Mouse (Mus musculus): Measurements from ENCODE around the gene AI413582.
A peak's percentile ranks its signal among the peaks of the same experiment; 100 is the strongest.

AI413582 gene

DNA sequence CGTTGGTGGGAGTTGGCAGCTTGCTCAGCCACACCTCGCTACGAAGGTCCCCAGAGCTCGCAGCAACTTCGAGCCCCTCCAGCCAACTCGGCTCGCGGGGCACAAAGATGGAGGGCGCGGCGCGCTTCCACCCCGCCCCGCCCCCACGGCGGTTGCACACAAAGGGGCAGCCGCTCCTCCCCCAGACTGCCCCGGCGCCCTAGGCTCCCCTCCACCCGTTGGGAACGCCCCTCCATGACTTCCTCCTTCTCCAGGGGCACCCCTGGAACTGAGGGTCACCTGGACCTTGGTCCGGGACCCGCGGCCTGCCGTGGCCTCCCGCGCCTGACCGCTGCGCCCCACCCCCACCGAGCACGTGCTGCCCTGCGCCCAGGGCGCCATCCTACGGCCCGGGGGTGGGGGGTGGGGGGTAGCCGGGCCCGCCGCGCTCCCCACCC, 10.5 kb downstream of the AI413582 start:
- peak in 1 of 2 experiments; percentile 48 for DNase-seq

DNA sequence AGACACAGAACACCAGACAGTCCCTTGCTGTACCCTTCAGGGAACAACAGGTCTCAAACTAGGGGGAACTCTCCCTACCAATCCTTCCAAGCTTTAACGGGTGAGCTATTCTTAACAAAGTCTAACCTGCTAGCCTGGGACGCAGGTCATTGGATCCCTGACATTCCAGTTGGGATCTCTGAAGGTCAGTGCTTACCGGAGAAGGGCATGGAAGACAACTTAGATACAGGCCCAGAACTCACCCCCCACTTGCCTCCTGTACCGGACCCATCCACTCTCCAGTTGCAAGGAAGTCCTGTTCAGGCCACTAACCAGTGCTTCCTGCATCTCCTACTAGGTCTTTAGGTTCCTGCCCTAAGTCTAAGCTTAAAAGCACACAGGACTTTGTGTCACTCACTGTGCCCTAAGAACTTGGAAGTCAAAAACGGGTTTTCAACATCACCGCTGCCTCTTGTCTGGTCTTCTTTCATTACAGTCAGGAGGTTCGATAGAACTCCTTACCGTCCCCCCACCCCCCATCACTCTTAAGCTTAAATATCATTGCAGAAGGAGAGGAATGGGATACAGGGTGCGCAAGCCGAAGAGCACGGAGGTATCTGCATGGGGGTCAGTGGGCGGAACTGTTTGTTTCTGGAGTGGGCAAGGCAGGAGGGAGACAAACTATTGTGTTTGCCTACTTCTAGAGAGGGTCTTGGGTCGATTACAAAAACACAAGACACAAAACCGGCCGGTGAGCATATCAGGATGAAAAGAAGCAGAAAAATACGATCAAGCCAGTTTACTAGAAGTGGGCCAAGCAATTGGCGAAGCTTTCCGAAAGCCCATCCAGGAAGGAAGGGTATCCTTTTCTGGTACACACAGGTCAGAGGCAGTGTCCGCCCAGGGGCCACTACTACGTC, 11.2 kb downstream of the AI413582 start:
- no peak for DNase-seq

DNA sequence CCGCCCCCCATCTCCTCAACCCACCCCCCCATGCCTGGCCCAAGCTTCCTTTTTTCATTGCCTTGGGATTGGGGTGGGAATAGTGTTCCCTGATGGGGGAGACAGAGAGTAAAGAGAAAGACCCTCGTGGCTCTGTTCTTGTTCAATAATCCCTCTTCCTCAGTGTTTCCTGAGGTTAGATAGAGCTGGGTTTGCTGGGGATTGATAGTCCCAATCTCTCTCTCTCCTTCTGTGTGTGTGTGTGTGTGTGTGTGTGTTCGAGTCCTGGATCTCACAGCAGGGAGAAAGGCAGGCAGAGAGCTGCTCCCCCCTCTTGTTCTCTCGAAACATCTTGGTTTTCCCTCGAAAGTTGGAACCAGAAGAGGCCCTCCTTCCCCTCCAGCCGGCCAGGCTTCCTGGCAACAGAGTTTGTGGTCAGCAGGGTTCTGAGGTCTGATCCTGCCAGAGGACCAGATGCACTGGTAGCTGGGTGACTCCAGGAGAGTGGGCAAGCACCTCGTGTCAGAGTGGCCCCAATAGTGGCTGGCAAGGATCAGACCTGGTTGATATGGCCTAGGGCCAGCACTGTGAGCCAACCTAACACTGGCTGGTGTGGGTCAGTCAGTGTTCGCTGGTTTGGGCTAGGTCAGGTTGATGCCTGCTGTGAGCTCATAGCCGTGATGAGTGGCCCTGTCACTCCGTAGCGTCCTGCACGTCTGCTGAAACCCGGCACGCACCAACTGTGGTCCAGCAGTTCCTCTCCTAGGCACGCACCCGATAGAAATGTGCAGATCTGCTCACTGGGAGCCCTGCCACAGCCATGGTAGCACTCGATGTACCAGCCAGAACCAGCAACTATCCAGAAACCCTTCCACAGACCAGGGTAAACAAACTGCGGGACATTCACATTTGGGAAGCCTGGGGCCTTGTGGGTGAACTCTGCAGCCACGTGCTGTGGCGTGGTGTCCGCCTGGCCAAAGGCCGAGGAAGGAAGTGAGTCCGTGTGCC, 13.0 kb downstream of the AI413582 start:
- peak; percentile 82 to 90 for DNase-seq

DNA sequence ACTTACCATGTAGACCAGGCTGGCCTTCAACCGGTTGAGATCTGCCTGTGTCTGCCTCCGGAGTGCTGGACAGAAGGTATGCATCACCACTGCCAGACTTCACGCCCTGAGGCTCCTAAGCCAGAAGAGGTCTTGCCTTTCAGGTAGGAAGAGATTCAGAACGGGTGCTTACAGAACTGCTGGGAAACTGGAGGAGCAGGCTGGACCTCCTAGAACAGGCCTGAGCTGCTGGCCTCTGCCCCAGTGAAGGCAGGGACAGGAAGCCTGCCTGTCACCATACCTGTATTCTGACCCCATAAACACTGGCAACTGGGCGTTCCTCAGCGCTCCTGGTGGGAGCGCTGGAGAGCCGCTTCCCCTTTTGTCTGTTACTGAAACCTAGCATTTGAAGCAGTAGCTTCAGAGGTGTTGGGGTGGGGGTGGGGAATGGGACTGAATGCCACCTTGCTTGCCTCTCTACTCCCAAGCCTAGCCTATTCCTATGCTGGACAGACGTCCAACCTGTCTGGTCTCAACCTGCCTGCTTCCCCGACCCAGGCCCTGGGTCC, 14.1 kb downstream of the AI413582 start:
- DNase-seq: no peak

DNA sequence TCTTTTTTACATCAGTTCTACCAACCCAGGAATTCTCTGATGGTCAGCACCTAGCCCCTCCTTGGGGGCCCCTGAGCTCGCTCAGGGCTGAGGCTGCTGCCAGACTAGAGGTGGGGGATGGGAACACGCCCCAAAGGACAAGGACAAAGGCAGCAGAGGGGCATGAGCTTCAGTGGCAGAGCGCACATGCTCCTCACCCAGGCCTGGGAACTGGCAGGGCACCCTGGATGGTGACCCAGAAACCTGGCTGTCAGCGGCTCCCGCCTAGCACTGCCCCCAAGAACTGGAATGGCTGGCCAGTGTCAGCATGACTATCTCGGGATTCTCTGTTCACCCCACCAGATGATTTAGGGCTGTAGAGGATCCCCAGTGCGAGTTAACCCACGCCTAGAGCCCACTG, 16.3 kb downstream of the AI413582 start:
- DNase-seq: peak; percentile 63 to 66

DNA sequence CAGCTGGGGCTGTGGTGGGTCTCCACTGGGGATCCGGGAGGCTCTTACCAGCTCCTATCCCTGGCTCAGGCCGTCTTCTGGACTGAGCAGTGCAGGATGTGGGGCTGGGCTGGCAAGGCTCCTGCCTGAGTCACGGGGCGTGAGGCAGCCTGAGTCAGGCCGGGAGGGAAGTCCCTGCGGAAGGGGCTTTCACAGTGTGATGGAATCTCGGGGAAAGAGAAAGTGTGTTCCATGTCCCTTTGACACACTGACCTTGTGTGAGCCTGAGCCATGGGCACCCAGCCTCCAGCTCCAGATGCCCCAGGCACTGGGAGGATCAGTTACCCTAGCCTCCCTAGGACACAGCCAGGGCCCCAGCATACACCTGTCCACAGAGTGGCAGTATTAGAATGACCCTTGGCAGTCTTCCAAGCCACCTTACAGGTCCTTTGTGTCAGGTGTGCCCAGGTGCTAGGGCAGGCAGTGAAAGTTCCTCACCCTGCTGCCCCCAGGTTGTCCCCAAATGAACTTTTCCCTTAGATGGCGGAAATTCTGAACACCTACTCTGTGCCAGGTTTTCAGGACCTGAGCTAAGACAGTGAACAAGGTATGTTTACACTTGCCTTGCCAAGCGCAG, 18.2 kb downstream of the AI413582 start:
- DNase-seq: peak in 1 of 2 experiments; percentile 27

DNA sequence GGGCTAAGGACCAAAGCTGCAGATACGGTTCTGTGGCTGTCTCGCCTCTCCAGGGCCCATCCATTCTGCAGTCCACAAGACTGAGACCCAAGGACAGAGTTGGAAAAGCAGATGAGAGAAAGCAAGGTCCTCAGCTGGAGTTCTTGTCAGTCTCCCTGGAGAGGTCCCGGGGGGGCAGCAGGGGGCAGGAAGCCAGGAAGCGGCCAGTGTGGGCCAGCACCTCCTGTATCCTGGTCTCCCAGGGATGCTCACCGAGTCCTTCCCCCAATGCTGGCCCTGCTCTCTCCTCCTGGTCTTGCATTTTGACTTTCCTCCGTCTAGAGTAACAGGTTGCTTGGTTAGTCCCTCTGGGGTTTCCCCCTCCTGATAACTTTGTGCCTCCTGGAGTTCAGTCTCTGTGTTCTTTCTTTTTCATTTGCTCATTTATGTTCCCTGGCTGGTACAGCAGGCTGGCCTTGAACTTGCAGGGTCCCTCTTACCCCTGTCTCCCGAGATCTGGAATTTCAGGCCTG, 18.9 kb downstream of the AI413582 start:
- peak in 1 of 2 experiments; percentile 36 for DNase-seq

DNA sequence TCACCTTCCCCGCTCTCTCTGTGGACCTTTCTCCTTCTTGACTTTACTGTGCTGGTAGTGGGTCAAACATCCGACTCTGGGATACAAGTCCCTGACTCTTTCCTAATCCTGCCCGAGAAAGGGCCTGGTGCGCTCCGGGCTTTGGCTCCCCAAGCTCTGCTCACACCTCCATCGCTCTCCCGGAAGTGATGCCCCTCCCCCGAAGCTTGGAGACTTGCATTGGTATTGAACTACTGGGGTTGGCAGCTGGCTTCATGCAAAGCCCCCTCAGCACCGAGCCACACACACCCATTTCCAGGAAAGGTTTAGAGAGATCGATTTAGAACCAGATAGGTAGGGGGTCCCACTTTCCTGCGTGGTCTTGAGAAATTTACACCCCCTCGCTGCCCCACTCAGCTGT, 19.6 kb downstream of the AI413582 start:
- DNase-seq: peak in 1 of 2 experiments; percentile 21

DNA sequence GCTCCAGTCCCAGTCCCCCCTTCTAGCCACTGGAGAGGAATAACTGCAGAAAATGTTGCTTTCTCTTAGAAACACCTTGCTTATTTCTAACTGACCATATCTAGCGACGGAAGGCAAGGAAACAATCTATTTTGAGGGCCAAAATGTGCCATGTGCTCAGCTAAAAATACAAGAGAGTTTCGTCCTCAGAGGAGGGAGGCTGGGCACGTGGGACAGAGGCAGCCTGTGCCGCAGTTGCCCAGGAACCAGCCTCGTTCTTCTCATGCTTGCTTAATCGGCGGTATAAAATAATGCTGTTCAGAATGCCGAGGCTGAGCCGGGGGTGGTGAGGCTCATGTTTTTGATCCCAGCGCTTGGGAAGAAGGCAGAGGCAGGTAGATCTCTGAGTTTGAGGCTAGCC, 21.0 kb downstream of the AI413582 start:
- DNase-seq: no peak

DNA sequence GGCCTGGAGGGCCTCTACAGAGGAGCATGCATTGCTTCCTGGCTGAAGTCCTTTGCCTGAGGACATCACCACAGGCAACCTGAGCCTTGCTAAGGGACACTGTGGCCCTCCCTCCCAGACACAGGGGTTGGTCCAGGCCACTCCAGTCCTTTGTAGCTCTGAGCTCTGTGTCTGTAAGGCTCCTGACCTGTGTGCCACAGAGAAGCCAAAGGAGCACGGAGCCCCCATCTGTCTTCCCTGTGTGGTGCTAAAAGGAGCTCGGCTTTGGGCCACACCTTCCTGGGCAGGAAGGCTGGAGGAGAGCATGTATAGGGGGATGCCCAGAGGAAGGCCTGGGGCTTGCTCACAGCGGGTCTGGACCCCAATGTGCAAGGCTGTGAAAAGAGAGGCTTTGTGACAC, 23.6 kb downstream of the AI413582 start:
- DNase-seq: peak in 1 of 2 experiments; percentile 42

DNA sequence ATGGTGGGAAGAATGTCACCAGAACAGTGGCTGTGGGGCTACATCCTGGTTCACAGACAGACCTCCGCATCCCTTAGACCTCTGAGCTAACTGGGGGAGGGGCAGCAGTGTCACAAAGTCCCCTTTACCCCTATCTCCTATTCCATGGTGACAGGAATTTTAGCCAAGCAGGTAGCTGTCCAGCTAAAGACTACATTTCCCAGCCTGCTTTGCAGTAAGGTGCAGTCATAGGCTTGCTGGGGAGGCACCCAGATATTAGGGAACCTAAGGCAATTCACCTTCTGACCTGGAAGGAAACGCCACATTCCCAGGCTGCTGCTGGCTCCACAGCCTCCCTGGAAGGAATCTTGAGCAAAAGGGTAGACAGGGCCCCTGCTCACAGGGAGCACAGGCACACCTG, 24.3 kb downstream of the AI413582 start:
- DNase-seq: peak in 1 of 2 experiments; percentile 25

DNA sequence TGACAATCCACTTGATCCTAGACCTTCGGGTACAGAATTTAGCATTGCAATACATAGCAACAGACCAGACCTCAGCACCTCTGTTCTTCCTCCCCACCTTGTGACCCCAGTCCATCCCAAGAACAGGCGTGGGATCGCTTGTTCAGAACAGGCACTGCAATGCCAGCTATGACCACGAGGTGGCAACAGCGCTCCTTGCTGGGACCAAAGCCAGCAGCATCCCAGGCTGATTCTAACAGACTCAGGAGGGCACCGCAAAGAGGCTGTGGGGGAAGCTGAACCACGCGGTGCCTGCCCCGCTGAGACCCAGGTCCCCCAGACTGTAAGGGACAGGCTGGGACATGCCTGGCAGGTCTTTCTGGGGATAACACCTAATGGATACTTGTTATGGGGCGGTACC, 30.8 kb downstream of the AI413582 start:
- peak; percentile 95 to 97 for DNase-seq

DNA sequence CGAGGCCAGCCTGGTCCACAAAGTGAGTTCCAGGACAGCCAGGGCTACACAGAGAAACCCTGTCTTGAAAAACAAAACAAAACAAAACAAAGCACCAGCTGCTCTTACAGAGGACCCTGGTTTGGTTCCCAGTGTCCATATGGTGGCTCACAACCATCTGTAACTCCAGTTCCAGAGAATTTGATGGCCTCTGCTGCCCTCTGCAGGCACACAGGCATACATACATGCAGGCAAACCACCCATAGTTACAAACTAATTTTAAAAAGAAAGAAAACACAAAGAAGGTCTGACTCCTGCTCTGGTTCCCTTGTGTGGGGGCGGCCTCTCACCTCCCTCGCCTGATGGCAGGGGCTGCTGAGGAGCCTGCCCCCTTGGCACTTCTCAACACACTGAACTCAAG, 32.2 kb downstream of the AI413582 start:
- DNase-seq: peak in 1 of 2 experiments; percentile 23

DNA sequence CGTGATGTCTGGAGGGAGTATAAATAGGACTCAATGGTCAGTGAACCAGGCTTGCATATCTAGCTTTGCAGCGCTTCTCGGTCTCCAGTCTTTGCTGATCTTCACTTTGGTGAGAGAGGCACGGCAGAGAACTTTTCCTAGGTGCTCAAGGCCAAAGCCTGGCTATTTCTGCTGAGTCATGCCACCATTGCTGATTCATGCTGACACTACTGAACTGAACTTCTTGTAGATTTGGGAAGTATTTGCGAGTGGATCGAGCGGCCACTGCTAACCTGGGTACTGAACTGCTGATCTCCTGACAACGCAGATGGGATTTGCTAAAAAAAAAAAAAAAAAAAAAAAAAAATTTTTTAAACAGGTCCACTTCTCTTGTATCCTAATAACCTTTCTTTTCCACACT, 33.5 kb downstream of the AI413582 start:
- DNase-seq: no peak

DNA sequence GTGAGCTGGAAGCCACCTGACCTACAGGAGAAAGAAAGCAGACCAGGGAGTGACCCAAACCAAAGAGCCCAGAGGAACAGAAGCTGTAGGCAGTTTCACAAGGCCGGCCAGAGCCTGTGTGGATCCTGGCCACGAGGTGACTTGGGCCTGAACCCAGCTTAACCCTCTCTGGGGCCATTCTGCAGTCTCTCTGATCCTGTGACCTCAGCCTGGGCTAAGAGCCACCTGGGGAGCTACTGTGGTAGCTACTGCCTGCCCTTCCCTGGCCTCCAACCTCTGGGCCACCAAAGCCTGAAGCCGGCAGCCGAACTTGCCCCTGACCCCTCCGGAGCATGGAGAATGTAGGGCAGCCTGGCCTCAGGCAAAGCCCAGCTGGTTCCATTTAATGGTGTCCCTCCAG, 36.8 kb downstream of the AI413582 start:
- peak in 1 of 2 experiments; percentile 12 for DNase-seq

DNA sequence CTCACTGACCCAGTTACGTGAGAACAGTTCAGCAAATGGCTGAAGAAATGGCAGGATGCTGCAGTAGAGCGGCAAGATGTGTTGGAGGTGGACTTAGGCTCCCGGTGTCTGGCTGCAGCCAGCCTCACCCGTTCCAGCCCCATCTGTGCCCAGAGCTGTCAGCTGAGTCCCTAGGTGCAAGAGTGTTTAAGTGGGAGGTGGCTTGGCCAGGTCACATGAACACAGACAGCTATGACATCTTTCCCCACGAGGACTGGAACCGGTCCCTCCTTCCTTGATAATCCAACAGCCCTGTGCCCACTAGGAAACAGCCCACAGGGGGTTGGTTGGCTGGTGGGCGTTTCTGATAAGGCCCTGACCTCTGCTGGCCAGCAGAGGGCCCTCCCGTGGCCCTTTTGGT, 37.5 kb downstream of the AI413582 start:
- peak in 1 of 2 experiments; percentile 51 for DNase-seq

DNA sequence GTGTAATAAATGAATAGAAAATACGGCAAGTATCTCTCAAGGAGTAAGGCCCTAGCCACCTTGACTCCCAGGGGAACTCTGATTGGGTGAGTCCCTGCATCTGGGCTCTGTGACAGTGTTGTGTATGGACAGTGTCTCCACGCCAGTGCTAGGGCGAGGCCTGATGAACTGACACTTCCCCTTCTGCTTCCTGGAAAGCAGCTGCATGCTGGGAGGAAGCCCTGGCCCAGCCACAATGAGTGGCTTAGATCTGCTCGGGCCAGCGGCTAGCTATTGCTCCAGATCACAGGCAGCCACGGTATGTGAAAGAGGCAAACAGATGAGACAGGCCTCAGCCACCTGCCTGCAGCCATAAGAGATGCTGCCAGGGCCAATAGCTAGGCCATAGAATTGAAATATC, 38.4 kb downstream of the AI413582 start:
- peak in 1 of 2 experiments; percentile 27 for DNase-seq

DNA sequence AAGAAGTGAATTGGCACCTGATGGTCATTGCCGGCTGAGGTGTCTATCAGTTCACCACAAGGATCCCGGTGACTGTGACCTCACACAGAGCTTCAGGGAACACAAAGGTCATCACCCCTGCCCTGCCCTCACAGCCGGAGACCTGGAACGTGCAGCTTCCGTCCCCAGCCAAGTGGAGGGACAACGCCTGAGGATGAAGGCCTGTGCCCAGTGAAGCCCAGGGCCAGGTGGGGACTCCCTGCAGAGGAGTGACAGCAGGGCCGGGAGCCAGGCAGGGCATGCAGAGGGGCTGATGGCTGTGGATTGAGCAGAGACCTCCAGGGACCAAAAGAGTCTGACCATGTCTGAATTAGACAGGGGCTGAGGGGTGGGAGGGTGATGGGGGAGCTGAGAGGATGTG, 42.4 kb downstream of the AI413582 start:
- DNase-seq: peak in 1 of 2 experiments; percentile 51

DNA sequence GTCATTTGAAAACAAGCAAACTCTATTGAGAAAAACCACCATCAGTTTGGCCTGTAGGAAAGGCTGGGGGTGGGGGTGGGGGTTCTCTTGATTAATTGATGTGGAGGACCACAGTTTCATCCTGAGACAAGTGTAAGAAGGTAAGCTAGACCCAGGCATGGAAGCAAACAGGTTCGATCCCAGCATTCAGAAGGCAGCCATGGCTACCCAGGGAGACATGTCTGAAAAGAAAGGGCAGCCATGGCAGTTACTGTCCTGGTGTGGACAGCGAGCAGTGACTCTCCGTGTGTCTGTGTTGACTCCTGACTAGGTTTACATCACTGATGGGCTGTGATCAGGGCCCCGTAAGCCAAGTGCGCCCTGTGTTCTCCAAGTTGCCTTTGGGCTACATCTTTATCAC, 44.3 kb downstream of the AI413582 start, which contains the start of gene Grm4:
TSS of gene Grm4 (minus strand) at position 101 of the 400 bp plus-strand sequence.
- no peak for DNase-seq

DNA sequence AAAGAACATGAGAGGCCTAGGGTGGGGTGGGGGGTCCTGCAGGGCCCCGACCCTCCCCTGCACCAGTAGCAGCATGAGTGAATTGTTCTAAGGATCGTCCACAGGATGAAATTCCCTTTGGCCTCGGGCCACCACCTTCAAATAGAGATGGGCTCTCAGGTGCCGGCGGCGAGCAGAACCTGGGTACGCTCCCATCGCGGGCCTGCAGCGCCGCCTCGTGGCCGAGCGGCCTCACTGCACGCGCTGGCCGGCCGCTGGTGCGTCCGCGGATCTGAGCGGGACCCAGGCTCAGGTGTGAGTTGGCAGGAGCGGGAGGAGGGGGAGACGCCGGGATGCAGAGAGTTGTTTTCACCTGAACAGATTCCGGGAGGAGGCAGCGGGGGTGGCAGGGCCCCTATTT, 45.0 kb downstream of the AI413582 start:
- DNase-seq: peak; percentile 88 to 92

DNA sequence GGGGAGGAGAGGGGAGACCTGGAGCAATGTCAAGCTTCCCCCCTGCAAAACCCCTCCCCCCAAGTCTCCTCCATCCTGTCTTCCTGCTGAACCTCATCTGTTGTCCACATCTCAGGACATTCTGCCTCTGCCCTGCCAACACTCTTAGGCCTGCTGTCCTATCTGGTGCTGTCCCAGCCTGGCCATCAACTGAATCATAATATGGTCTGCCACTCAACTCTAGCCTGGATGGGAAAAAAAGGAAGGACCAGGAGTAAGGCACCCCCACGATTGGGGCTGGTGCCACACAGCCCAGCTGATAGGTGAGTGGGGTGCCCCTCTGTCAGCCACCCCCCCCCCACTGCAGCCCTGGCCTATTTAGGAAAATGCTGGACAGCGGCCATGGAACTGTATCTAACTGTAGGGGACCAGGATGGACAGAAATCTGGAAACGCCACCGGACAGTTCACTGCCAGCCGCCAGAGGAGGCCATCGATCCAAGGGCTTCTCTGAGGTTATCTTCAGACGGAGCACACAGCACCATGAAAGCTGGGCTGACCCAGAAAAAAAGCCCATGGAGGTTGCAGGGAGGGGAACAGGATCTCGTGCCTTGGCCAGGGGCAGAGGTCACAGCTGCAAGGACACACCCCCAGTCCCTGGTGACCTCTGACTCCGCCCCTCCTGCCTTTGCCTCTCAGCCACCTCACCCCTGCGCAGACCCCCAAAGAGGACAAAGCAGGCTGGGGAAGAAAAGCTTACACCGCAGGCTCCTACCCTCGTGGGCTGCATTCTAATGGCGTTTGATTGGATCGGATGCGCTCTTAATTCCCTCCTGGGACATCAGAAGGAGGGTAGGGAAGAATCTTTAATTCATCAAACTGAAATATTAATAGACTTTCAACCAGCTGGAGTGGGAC, 46.6 kb downstream of the AI413582 start:
- DNase-seq: peak; percentile 34 to 59

Data from cerebellum, postnatal 10 days (tissue).